Mouse (Mus musculus) limb, embryonic 14.5 days (tissue): ENCODE results near the gene Sned1. TPM values are rescaled to one million over a fixed set of nuclear protein-coding genes. Genes with fewer than 3 reads are reported as not detected.
A peak's percentile ranks its signal among the peaks of the same experiment; 100 is the strongest.

Source experiments
- ATAC-seq: fragments of 200-750 bp; cut with Nextera tagmentation; 2 replicates; pipeline ENCODE4 v1.8.0; 2017; ENCODE audit warnings: low read depth, moderate number of reproducible peaks, moderate TSS enrichment; ENCODE audit not compliant: low FRiP score
- DNase-seq: peaks from one replicate; pipeline ENCODE4 v3.0.0-alpha.2; 2015; ENCODE audit warnings: low spot score
- H3K27ac ChIP-seq: fragments of 300-500 bp; sonication (generic); replicated peaks from 2 replicates; pipeline ENCODE4 v1.5.1; 2014; ENCODE audit warnings: low read depth, mild to moderate bottlenecking, low read length, moderate library complexity, mixed read lengths
- H3K27me3 ChIP-seq: fragments of 300-500 bp; sonication (generic); 2 replicates; pipeline ENCODE4 v1.6.1; 2014; ENCODE audit warnings: low read length, mixed read lengths; ENCODE audit not compliant: control insufficient read depth, insufficient read depth
- H3K36me3 ChIP-seq: fragments of 300-500 bp; sonication (generic); 2 replicates; pipeline ENCODE4 v1.6.1; 2014; ENCODE audit warnings: mild to moderate bottlenecking, low read length, moderate library complexity, mixed read lengths; ENCODE audit not compliant: control insufficient read depth, insufficient read depth
- H3K4me1 ChIP-seq: fragments of 300-500 bp; sonication (generic); 2 replicates; pipeline ENCODE4 v1.6.1; 2014; ENCODE audit warnings: antibody characterized with exemption, low read length, mixed read lengths; ENCODE audit not compliant: control insufficient read depth, insufficient read depth
- H3K4me2 ChIP-seq: fragments of 300-500 bp; sonication (generic); replicated peaks from 2 replicates; pipeline ENCODE4 v1.6.1; 2014; ENCODE audit warnings: low read depth, mild to moderate bottlenecking, low read length, moderate library complexity; ENCODE audit not compliant: severe bottlenecking
- H3K4me3 ChIP-seq: fragments of 300-500 bp; sonication (generic); replicated peaks from 2 replicates; pipeline ENCODE4 v1.5.1; 2014; ENCODE audit warnings: low read length
- H3K9ac ChIP-seq: fragments of 300-500 bp; sonication (generic); 2 replicates; pipeline ENCODE4 v1.6.1; 2014; ENCODE audit warnings: mild to moderate bottlenecking, low read depth, low read length, moderate library complexity; ENCODE audit not compliant: severe bottlenecking
- H3K9me3 ChIP-seq: fragments of 300-500 bp; sonication (generic); 2 replicates; pipeline ENCODE4 v1.6.1; 2016; ENCODE audit warnings: low read length; ENCODE audit not compliant: control insufficient read depth
- POLR2A ChIP-seq: fragments of 200-500 bp; IDR thresholded peaks from 2 replicates; pipeline ENCODE4 v1.8.0; 2012; ENCODE audit warnings: inconsistent platforms, mild to moderate bottlenecking, moderate library complexity, borderline replicate concordance; ENCODE audit not compliant: insufficient read depth, insufficient read length; ENCODE audit errors: extremely low read depth
- WGBS: fragments of 180-500 bp; shearing (Covaris S2); extraction: QIAGEN DNeasy Blood & Tissue Kit; methylation state at CpG from one replicate; pipeline ENCODE4 v1.1.7; 2014; 5-methylcytosine and 5-hydroxymethylcytosine counted together
- polyA plus RNA-seq, 2 experiments: library from polyadenylated mRNA; depleted of rRNA in 1 of 2; stranded (reverse) in 1 of 2; unstranded in 1 of 2; fragments of >200 nt; fragmentation: Nextera tagmentation in 1 of 2; extraction: Ambion mirVana in 1 of 2; gene quantifications; 2 replicates each; pipeline versions ENCODE4 v1.2.1 to v1.2.3; 2012 to 2014

Gene Sned1
- polyA plus RNA-seq, 2 experiments = 20.6 to 52.0 TPM

GRCm38 (mm10) chr1:93229221-93229620 lies 6.4 kb upstream of the Sned1 start:
- Histone ChIP-seq H3K27ac (no peak overlapping the region), H3K36me3 (no peaks in the 10 kb centered on the region), H3K4me3 (no peak overlapping the region), H3K27me3 (no peaks in the 10 kb centered on the region), H3K9ac (no peak overlapping the region), H3K4me1 (peaks cover 62% of the 10 kb centered on the region), H3K4me2 (no peak overlapping the region), H3K9me3 (no peaks in the 10 kb centered on the region)
- no peak for DNase-seq
- TF ChIP-seq POLR2A = no peak
- ATAC-seq = no peak
- WGBS = 81% methylated on average over 5 of the region's 6 CpGs

GRCm38 (mm10) chr1:93229626-93230025 lies 6.0 kb upstream of the Sned1 start:
- Histone ChIP-seq H3K9me3 (no peaks in the 10 kb centered on the region), H3K4me2 (no peak overlapping the region), H3K36me3 (no peaks in the 10 kb centered on the region), H3K4me3 (no peak overlapping the region), H3K9ac (no peak overlapping the region), H3K27ac (no peak overlapping the region), H3K4me1 (peaks cover 59% of the 10 kb centered on the region), H3K27me3 (no peaks in the 10 kb centered on the region)
- no peak for TF ChIP-seq POLR2A
- DNase-seq (no peak), ATAC-seq (no peak)
- WGBS = 69% methylated on average over 4 of the region's 4 CpGs

- 0 out of 2 replicates have a peak, but pooled peaks cover 3% of the 10 kb centered on the region for H3K27me3 ChIP-seq
- DNase-seq (peak; percentile 30), ATAC-seq (no peak)
- peak overlapping the region; percentile 97 for H3K4me2 ChIP-seq
- peak overlapping the region; percentile 68 for H3K4me3 ChIP-seq
- 6% methylated on average over 3 of the region's 3 CpGs for WGBS
- no peaks in the 10 kb centered on the region for H3K9me3 ChIP-seq
- 0 out of 2 replicates have a peak, but pooled peaks have one; percentile 37 for TF ChIP-seq POLR2A
- H3K4me1 ChIP-seq = peaks cover 51% of the 10 kb centered on the region
- H3K27ac ChIP-seq = 0 out of 2 replicates have a peak overlapping the region, but pooled peaks have one; percentile 59
- H3K36me3 ChIP-seq = peaks cover 4% of the 10 kb centered on the region
- H3K9ac ChIP-seq = peak overlapping the region; percentile 73
These were observed 894 bp downstream of the Sned1 start for GRCm38 (mm10) chr1:93236545-93236924.

GRCm38 (mm10) chr1:93237676-93238075 lies 2.0 kb downstream of the Sned1 start:
- Histone ChIP-seq H3K27me3 (0 out of 2 replicates have a peak, but pooled peaks cover 3% of the 10 kb centered on the region), H3K4me2 (peak overlapping the region; percentile 97), H3K9ac (peak overlapping the region; percentile 21; the same call in 1 of the 2 replicates), H3K4me3 (peak overlapping the region; percentile 68), H3K36me3 (peaks cover 6% of the 10 kb centered on the region), H3K9me3 (no peaks in the 10 kb centered on the region), H3K27ac (no peak overlapping the region), H3K4me1 (peaks cover 44% of the 10 kb centered on the region)
- no peak for ATAC-seq
- no peak for DNase-seq
- no peak for TF ChIP-seq POLR2A
- 84% methylated on average over 10 of the region's 10 CpGs for WGBS

GRCm38 (mm10) chr1:93238201-93238600 lies 2.6 kb downstream of the Sned1 start:
- H3K9ac ChIP-seq = no peak overlapping the region
- peaks cover 6% of the 10 kb centered on the region for H3K36me3 ChIP-seq
- 0 out of 2 replicates have a peak, but pooled peaks cover 3% of the 10 kb centered on the region for H3K27me3 ChIP-seq
- H3K4me2 ChIP-seq = peak overlapping the region; percentile 97
- no peak for TF ChIP-seq POLR2A
- H3K27ac ChIP-seq = no peak overlapping the region
- ATAC-seq (no peak), DNase-seq (no peak)
- 40% methylated on average over 4 of the region's 4 CpGs for WGBS
- H3K4me1 ChIP-seq = peaks cover 39% of the 10 kb centered on the region
- H3K4me3 ChIP-seq = peak overlapping the region; percentile 15
- no peaks in the 10 kb centered on the region for H3K9me3 ChIP-seq

- H3K36me3 ChIP-seq = peaks cover 12% of the 10 kb centered on the region; the same call in 1 of the 2 replicates
- no peak overlapping the region for H3K27ac ChIP-seq
- peaks cover 3% of the 10 kb centered on the region; the same call in 1 of the 2 replicates for H3K4me1 ChIP-seq
- H3K9ac ChIP-seq = no peak overlapping the region
- ATAC-seq (no peak), DNase-seq (no peak)
- 32% methylated on average over 2 of the region's 2 CpGs for WGBS
- no peaks in the 10 kb centered on the region for H3K9me3 ChIP-seq
- H3K4me2 ChIP-seq = no peak overlapping the region
- TF ChIP-seq POLR2A = no peak
- no peaks in the 10 kb centered on the region for H3K27me3 ChIP-seq
- H3K4me3 ChIP-seq = no peak overlapping the region
These were observed 10.3 kb downstream of the Sned1 start for GRCm38 (mm10) chr1:93245936-93246335.
